Comparison of ENCODE assay signal across 29 mouse cellular contexts in the genomic region with DNA sequence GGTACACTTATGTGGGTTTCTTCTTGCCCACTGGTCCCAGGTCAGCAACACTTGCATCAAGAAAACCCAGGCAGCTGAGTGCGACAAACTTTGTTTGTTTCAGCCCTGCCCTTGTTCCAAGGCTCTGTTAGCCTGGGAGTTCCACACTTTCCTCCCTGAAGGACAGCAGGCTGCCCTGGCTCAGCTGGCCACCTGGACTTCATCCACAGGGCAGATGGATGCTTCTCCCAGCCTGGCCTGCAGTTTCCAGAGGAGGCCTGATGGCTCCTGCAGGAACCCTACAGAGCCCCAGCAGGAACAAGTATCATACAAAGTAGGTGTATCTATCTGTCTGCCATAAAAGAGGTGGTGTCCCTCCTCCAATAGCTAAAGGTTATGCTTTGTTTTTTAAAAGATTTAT. TPM values are rescaled to one million over a fixed set of nuclear protein-coding genes. Genes with fewer than 3 reads are reported as not detected.
DNase-seq lines count a peak whose midpoint lies in the region; ATAC-seq lines count a peak whose summit lies in the region.
"Had no signal": no experiment of that assay in that cellular context is flagged by ENCODE, and none has a peak within 500 bp of the region (broad histone marks: within the 10 kb centered on the region; RNA-seq: fewer than 3 reads in every experiment).

No protein-coding gene starts in this region.

- peak; percentile 43 for DNase-seq in cerebellum, adult 11-12 months
- no peak for DNase-seq in cerebellum, postnatal 36 days
- peak; percentile 58 to 71 for DNase-seq in cerebellum, postnatal 10 days
- DNase-seq in cerebellum, postnatal 4 days (ENCODE audit: low spot score in 2 of 2): no peak
- DNase-seq: adrenal gland, postnatal 10 days; adrenal gland, postnatal 36 days; gastrocnemius, postnatal 10 days; gastrocnemius, postnatal 36 days; heart, adult 2 months; heart, postnatal 14 days; heart, postnatal 4 days had no signal

- H3K36me3 ChIP-seq in megakaryocyte, embryonic 14.5 days (replicated peaks; ENCODE audit: low read length): peaks cover 57% of the 10 kb centered on the region
- H3K36me3 ChIP-seq in hindbrain, embryonic 16.5 days (ENCODE audit: control insufficient read depth, insufficient read depth, low read length): peaks cover 16% of the 10 kb centered on the region

- no peak overlapping the region for H3K27ac ChIP-seq in hindbrain, embryonic 16.5 days (ENCODE audit: low read depth, low read length)
- H3K27ac ChIP-seq: embryonic facial prominence, embryonic 12.5 days; forebrain, embryonic 12.5 days; forebrain, embryonic 15.5 days; heart, adult 2 months; heart, embryonic 10.5 days; heart, embryonic 13.5 days; hindbrain, embryonic 14.5 days had no signal

- ATAC-seq in megakaryocyte, adult 5-6 weeks (ENCODE audit: poor library complexity, severe bottlenecking): no peak
- no peak for ATAC-seq in hindbrain, embryonic 16.5 days
- ATAC-seq: forebrain, embryonic 15.5 days; intestine, postnatal 0 days; Patski had no signal

- H3K4me1 ChIP-seq in megakaryocyte, embryonic 14.5 days: peaks cover 85% of the 10 kb centered on the region
- H3K4me1 ChIP-seq in hindbrain, embryonic 16.5 days (ENCODE audit: control insufficient read depth, insufficient read depth, low read depth, low read length): peaks cover 22% of the 10 kb centered on the region

- peak overlapping the region; percentile 78 for H3K4me3 ChIP-seq in megakaryocyte, embryonic 14.5 days (replicated peaks)
- H3K4me3 ChIP-seq in hindbrain, embryonic 16.5 days (ENCODE audit: low read length): no peak overlapping the region
- H3K4me3 ChIP-seq: erythroblast, embryonic 14.5 days; forebrain, embryonic 12.5 days; forebrain, embryonic 15.5 days; heart, adult 2 months; heart, embryonic 10.5 days; heart, embryonic 13.5 days had no signal

- WGBS in hindbrain, embryonic 16.5 days: 100% methylated on average over 1 of the region's 1 CpGs

- H3K9ac ChIP-seq in hindbrain, embryonic 16.5 days (ENCODE audit: low read depth, low read length): no peak overlapping the region
- H3K9ac ChIP-seq: embryonic facial prominence, embryonic 12.5 days; forebrain, embryonic 15.5 days; heart, embryonic 13.5 days; hindbrain, embryonic 14.5 days had no signal

- H3K4me2 ChIP-seq in hindbrain, embryonic 16.5 days (ENCODE audit: low read length): no peak overlapping the region
- H3K4me2 ChIP-seq: heart, embryonic 13.5 days had no signal

- no peaks in the 10 kb centered on the region for H3K9me3 ChIP-seq in megakaryocyte, embryonic 14.5 days
- H3K9me3 ChIP-seq in hindbrain, embryonic 16.5 days (ENCODE audit: control insufficient read depth, low read length): no peaks in the 10 kb centered on the region
- H3K9me3 ChIP-seq: embryonic facial prominence, embryonic 12.5 days; forebrain, embryonic 12.5 days; forebrain, embryonic 15.5 days; heart, embryonic 10.5 days; heart, embryonic 13.5 days had no signal

- H3K27me3 ChIP-seq in megakaryocyte, embryonic 14.5 days (replicated peaks): peaks cover under 1% of the 10 kb centered on the region
- no peaks in the 10 kb centered on the region for H3K27me3 ChIP-seq in hindbrain, embryonic 16.5 days (replicated peaks; ENCODE audit: control insufficient read depth, insufficient read depth, low read length)
- H3K27me3 ChIP-seq: embryonic facial prominence, embryonic 12.5 days; forebrain, embryonic 12.5 days; forebrain, embryonic 15.5 days; heart, embryonic 13.5 days; Patski had no signal

RNA-seq across cellular contexts. Expression of gene Mvd, which starts 1.9 kb away (rescaled TPM):
- polyA plus RNA-seq in megakaryocyte, embryonic 14.5 days (2012; ENCODE audit: insufficient read depth, low replicate concordance): 66.0 and 142 TPM in 2 replicates
- 9.8 and 10.3 TPM in 2 replicates for total RNA-seq in megakaryocyte, adult 5-6 weeks (2015)
- total RNA-seq in megakaryocyte, adult 5-6 weeks (2017): 15.2 and 15.6 TPM in 2 replicates
- polyA plus RNA-seq in hindbrain, embryonic 16.5 days (2015; fragmentation: Nextera tagmentation; extraction: Ambion mirVana): 70.1 and 87.7 TPM in 2 replicates

RNA-seq across cellular contexts. Expression of gene Cyba, which starts 8.6 kb away (rescaled TPM):
- polyA plus RNA-seq in megakaryocyte, embryonic 14.5 days (2012; ENCODE audit: insufficient read depth, low replicate concordance): 3,699 and 12,582 TPM in 2 replicates
- total RNA-seq in megakaryocyte, adult 5-6 weeks (2015): 547 and 634 TPM in 2 replicates
- total RNA-seq in megakaryocyte, adult 5-6 weeks (2017): 285 and 337 TPM in 2 replicates
- polyA plus RNA-seq in hindbrain, embryonic 16.5 days (2015; fragmentation: Nextera tagmentation; extraction: Ambion mirVana): 38.3 and 41.6 TPM in 2 replicates

RNA-seq across cellular contexts. Expression of gene Snai3, which starts 19.2 kb away (rescaled TPM):
- polyA plus RNA-seq in megakaryocyte, embryonic 14.5 days (2012; ENCODE audit: insufficient read depth, low replicate concordance): 2.8 and 8.0 TPM in 2 replicates
- 0.09 and 0.25 TPM in 2 replicates for total RNA-seq in megakaryocyte, adult 5-6 weeks (2015)
- not detected in 2 replicates for total RNA-seq in megakaryocyte, adult 5-6 weeks (2017)
- polyA plus RNA-seq in hindbrain, embryonic 16.5 days (2015; fragmentation: Nextera tagmentation; extraction: Ambion mirVana): 0.12 TPM in 1 of 2 replicates, not detected in the other
- total RNA-seq: adrenal gland, adult 18-20 months; adrenal gland, postnatal 36 days; granulocyte monocyte progenitor cell, adult 5-6 weeks had no signal
- polyA plus RNA-seq: erythroblast, embryonic 14.5 days; forebrain, embryonic 12.5 days; forebrain, embryonic 15.5 days; hindbrain, embryonic 11.5 days; hindbrain, embryonic 14.5 days had no signal

RNA-seq across cellular contexts. Expression of gene Il17c, which starts 19.5 kb away (rescaled TPM):
- polyA plus RNA-seq in megakaryocyte, embryonic 14.5 days (2012; ENCODE audit: insufficient read depth, low replicate concordance): 0.68 TPM in 1 of 2 replicates, not detected in the other
- not detected in 2 replicates for total RNA-seq in megakaryocyte, adult 5-6 weeks (2015)
- not detected in 2 replicates for total RNA-seq in megakaryocyte, adult 5-6 weeks (2017)
- polyA plus RNA-seq in hindbrain, embryonic 16.5 days (2015; fragmentation: Nextera tagmentation; extraction: Ambion mirVana): not detected in 2 replicates
- total RNA-seq: adrenal gland, adult 18-20 months; adrenal gland, postnatal 10 days; adrenal gland, postnatal 36 days; ES-E14; gastrocnemius, adult 18-20 months; gastrocnemius, postnatal 10 days; gastrocnemius, postnatal 36 days; granulocyte monocyte progenitor cell, adult 5-6 weeks; heart, adult 2 months; heart, postnatal 14 days; heart, postnatal 4 days had no signal
- polyA plus RNA-seq: embryonic facial prominence, embryonic 12.5 days; erythroblast, embryonic 14.5 days; forebrain, embryonic 12.5 days; forebrain, embryonic 15.5 days; heart, adult 2 months; heart, embryonic 10.5 days; heart, embryonic 13.5 days; hindbrain, embryonic 11.5 days; hindbrain, embryonic 14.5 days; intestine, embryonic 14.5 days; intestine, postnatal 0 days had no signal

RNA-seq across cellular contexts. Expression of gene Rnf166, which starts 34.5 kb away (rescaled TPM):
- polyA plus RNA-seq in megakaryocyte, embryonic 14.5 days (2012; ENCODE audit: insufficient read depth, low replicate concordance): 86.9 and 219 TPM in 2 replicates
- 42.0 and 48.6 TPM in 2 replicates for total RNA-seq in megakaryocyte, adult 5-6 weeks (2015)
- total RNA-seq in megakaryocyte, adult 5-6 weeks (2017): 50.8 and 59.5 TPM in 2 replicates
- 30.9 and 32.5 TPM in 2 replicates for polyA plus RNA-seq in hindbrain, embryonic 16.5 days (2015; fragmentation: Nextera tagmentation; extraction: Ambion mirVana)

Comparison
In these comparisons a context has a peak if more than half of its experiments do, and no peak if none do; other contexts are left out.
1. DNase-seq: peak in cerebellum, adult 11-12 months (single experiment) and cerebellum, postnatal 10 days (2 of 2); none in cerebellum, postnatal 36 days (0 of 2) and cerebellum, postnatal 4 days (0 of 2).
2. RNA of gene Cyba, which starts 8.6 kb away (polyA plus RNA-seq): 3,699 to 12,582 TPM in megakaryocyte, embryonic 14.5 days; 38.3 to 41.6 TPM in hindbrain, embryonic 16.5 days; every median in the first group is over 10 times any median in the second.